Mouse (Mus musculus) gastrocnemius, adult 8-10 months (tissue): ENCODE measurements around the gene Dusp13. TPM values are rescaled to one million over a fixed set of nuclear protein-coding genes. Genes with fewer than 3 reads are reported as not detected.

Source experiments
- DNase-seq, 2 experiments: peaks; one replicate each; pipeline ENCODE4 v3.0.0; 2022; ENCODE audit warnings: low spot score in 2 of 2
- total RNA-seq, 4 experiments: library from RNA; stranded (reverse); gene quantifications; 2 replicates each; pipeline ENCODE4 v1.2.4; 2022

The Dusp13 gene
- 100 to 1,000 TPM; 220 to 268 (median 238) TPM for total RNA-seq

- DNase-seq: peak; percentile 34 to 67
Measured at GRCm38 (mm10) chr14:21750881-21751542, at the start of gene Dusp13. TSS of gene Dusp13 (minus strand) at chr14:21751181.

- DNase-seq: no peak
Measured at GRCm38 (mm10) chr14:21800641-21801040, 49.7 kb upstream of the Dusp13 start.

- no peak for DNase-seq
Measured at GRCm38 (mm10) chr14:21792250-21792649, 41.3 kb upstream of the Dusp13 start.

GRCm38 (mm10) chr14:21791722-21792121, 40.7 kb upstream of the Dusp13 start:
- no peak for DNase-seq

GRCm38 (mm10) chr14:21790585-21791251, 39.7 kb upstream of the Dusp13 start:
- DNase-seq: no peak

GRCm38 (mm10) chr14:21788121-21788520, 37.1 kb upstream of the Dusp13 start:
- no peak for DNase-seq

GRCm38 (mm10) chr14:21787374-21787773, 36.4 kb upstream of the Dusp13 start:
- no peak for DNase-seq

- DNase-seq: no peak
Measured at GRCm38 (mm10) chr14:21786500-21786899, 35.5 kb upstream of the Dusp13 start.

GRCm38 (mm10) chr14:21776201-21776600, 25.2 kb upstream of the Dusp13 start:
- no peak for DNase-seq

GRCm38 (mm10) chr14:21773946-21774345, 23.0 kb upstream of the Dusp13 start:
- DNase-seq: no peak

GRCm38 (mm10) chr14:21772506-21773281, 21.7 kb upstream of the Dusp13 start:
- DNase-seq: no peak

GRCm38 (mm10) chr14:21766398-21766958, 15.5 kb upstream of the Dusp13 start:
- DNase-seq: no peak

GRCm38 (mm10) chr14:21765754-21766397, 14.9 kb upstream of the Dusp13 start:
- DNase-seq: no peak

- no peak for DNase-seq
Measured at GRCm38 (mm10) chr14:21764646-21765045, 13.7 kb upstream of the Dusp13 start.

GRCm38 (mm10) chr14:21763736-21764135, 12.8 kb upstream of the Dusp13 start:
- DNase-seq: no peak

- no peak for DNase-seq
Measured at GRCm38 (mm10) chr14:21761560-21761959, 10.6 kb upstream of the Dusp13 start.

- DNase-seq: no peak
Measured at GRCm38 (mm10) chr14:21753367-21753766, 2.4 kb upstream of the Dusp13 start.

GRCm38 (mm10) chr14:21752411-21752810, 1.4 kb upstream of the Dusp13 start:
- no peak for DNase-seq

- peak; percentile 71 to 78 for DNase-seq
Measured at GRCm38 (mm10) chr14:21750008-21750880, 737 bp downstream of the Dusp13 start, which contains the start of gene Samd8. TSS of gene Samd8 (plus strand) at chr14:21750531.

GRCm38 (mm10) chr14:21748142-21748870, 2.7 kb downstream of the Dusp13 start:
- peak; percentile 44 to 51 for DNase-seq
